Mouse (Mus musculus) gastrocnemius, adult 2 months (tissue): ENCODE data around the gene Abi3. TPM values are rescaled to one million over a fixed set of nuclear protein-coding genes. Genes with fewer than 3 reads are reported as not detected.
A peak's percentile ranks its signal among the peaks of the same experiment; 100 is the strongest.

Source experiments
- DNase-seq: peaks from one replicate; pipeline ENCODE4 v3.0.0; 2022
- H3K27ac ChIP-seq: fragments of 200-600 bp; 2 replicates; pipeline ENCODE4 v1.8.1; 2022; ENCODE audit warnings: mild to moderate bottlenecking
- H3K4me3 ChIP-seq: fragments of 200-600 bp; 2 replicates; pipeline ENCODE4 v1.8.1; 2022; ENCODE audit warnings: mild to moderate bottlenecking, moderate library complexity
- CTCF ChIP-seq: fragments of 200-600 bp; IDR thresholded peaks from 2 replicates; pipeline ENCODE4 v1.8.1; 2022; ENCODE audit warnings: antibody characterized with exemption, mild to moderate bottlenecking, moderate library complexity
- intact Hi-C: fragments of 180-260 bp; cut with DNase I; formaldehyde crosslinking; loops from one replicate; pipeline ENCODE4 v1.15.1; 2025
- total RNA-seq, 2 experiments: library from RNA; stranded (reverse); gene quantifications; 2 replicates each; pipeline ENCODE4 v1.2.3; 2021

Abi3 gene
- total RNA-seq, 2 experiments from 2014 or later = 2.2 to 3.0 TPM

GRCm38 (mm10) chr11:95857716-95858527 is 15.6 kb upstream of the Abi3 start:
- DNase-seq = no peak
- intact Hi-C loops = no loop called here
- no peak for TF ChIP-seq CTCF
- peak overlapping the region; percentile 97 for H3K27ac ChIP-seq
- peak overlapping the region; percentile 74 for H3K4me3 ChIP-seq

DNA sequence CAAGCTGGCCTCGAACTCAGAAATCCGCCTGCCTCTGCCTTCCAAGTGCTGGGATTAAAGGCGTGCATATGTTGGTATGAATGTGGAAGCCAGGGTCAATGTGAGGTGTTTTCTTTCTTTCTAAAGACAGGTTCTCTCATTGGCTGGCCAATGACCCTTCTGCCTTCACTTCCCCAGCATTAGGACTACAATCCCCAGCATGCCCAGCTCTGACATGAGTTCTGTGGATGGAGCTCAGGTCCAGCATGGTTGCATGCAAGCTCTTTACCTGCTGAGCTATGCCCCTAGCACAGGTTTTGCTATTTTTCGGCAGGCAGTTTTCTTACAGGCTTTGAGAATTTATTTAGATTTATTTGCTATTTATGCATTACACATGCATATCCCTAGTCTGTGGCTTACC is 15.0 kb upstream of the Abi3 start:
- no peak overlapping the region for H3K4me3 ChIP-seq
- intact Hi-C loops = no loop called here
- no peak for TF ChIP-seq CTCF
- no peak overlapping the region for H3K27ac ChIP-seq
- no peak for DNase-seq

DNA sequence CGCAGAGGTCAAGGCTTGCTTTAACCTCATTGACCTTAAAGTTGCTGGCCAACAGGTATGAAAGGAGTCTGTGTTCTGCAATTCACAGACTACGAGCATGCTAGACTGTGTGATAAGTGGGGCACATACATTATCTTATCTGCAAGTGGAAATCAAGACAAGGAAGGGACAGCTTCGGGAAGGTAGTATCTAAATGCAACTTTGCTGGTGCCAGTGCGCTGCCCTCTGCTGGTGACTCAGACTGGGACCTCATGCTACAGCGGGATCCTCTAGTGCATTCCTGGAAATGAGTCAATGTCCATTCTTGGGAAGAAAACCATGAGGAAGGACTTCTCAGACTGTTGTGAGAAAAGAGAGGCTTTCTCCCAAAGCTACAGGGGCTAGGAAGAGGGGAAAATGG is 11.4 kb upstream of the Abi3 start:
- Histone ChIP-seq H3K4me3 (no peak overlapping the region), H3K27ac (no peak overlapping the region)
- intact Hi-C loops = loop anchor here (1.0 to 5.0 kb wide), 3 partner anchors 25 to 166 kb away; no protein-coding TSS in a partner anchor
- TF ChIP-seq CTCF = peak; percentile 95
- DNase-seq = peak; percentile 79

- Histone ChIP-seq H3K4me3 (no peak overlapping the region), H3K27ac (no peak overlapping the region)
- intact Hi-C loops = loop anchor here (5.0 kb wide), 1 partner anchor 164 kb away; no protein-coding TSS in a partner anchor
- no peak for DNase-seq
- no peak for TF ChIP-seq CTCF
Observed at GRCm38 (mm10) chr11:95850898-95851297, 8.6 kb upstream of the Abi3 start.

DNA sequence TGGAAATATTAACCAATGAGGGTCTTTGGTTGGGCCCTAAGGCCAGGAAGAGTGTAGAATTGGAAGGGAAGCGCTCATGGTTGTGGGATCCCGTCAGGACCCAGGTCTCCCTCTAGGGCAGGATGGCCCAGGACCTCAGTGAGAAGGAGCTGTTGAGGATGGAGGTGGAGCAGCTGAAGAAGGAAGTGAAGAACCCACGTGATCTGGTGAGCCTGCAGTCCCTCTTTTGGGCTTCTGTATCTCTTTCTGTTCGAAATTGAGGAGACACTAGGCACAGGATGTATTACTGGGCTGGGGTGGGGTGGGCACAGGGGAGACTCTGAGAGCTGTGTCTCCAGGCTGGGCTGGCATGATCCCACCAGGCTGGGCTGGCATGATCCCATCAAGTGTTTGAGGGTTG is 2.7 kb upstream of the Abi3 start:
- Histone ChIP-seq H3K27ac (no peak overlapping the region), H3K4me3 (no peak overlapping the region)
- no peak for DNase-seq
- intact Hi-C loops = no loop called here
- no peak for TF ChIP-seq CTCF

GRCm38 (mm10) chr11:95843421-95843950 is 1.2 kb upstream of the Abi3 start:
- peak overlapping the region; percentile 83 for H3K27ac ChIP-seq
- H3K4me3 ChIP-seq = peak overlapping the region; percentile 68
- no peak for DNase-seq
- intact Hi-C loops = no loop called here
- TF ChIP-seq CTCF = no peak

DNA sequence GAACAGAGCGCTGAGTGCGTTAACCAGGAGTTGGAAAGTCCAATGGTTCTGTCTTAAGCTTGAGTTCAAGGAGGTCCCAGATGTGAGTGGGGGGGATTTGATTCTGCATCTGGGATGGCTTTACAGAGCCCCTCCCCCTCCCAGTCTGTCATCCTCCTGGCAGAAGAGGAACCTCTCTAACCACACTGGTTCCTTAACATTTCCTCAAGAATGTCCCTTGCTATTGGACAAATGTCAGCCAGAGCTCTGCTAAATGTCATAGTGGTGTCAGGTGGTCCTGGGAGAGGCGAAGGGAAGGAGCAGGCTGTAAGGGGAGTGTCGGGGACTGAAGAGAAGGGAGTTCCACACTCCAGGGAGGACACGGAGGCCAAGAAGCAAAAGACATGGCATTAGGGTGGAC is 677 bp upstream of the Abi3 start:
- Histone ChIP-seq H3K27ac (peak overlapping the region; percentile 83), H3K4me3 (peak overlapping the region; percentile 68)
- TF ChIP-seq CTCF = no peak
- no peak for DNase-seq
- intact Hi-C loops = no loop called here

GRCm38 (mm10) chr11:95841498-95841830 is 812 bp downstream of the Abi3 start:
- no peak for TF ChIP-seq CTCF
- intact Hi-C loops = no loop called here
- Histone ChIP-seq H3K27ac (peak overlapping the region; percentile 83), H3K4me3 (peak overlapping the region; percentile 68)
- DNase-seq = no peak

GRCm38 (mm10) chr11:95840694-95841497 is 1.4 kb downstream of the Abi3 start:
- H3K4me3 ChIP-seq = peak overlapping the region; percentile 68
- no peak for DNase-seq
- intact Hi-C loops = no loop called here
- TF ChIP-seq CTCF = no peak
- peak overlapping the region; percentile 83 for H3K27ac ChIP-seq

- TF ChIP-seq CTCF = no peak
- no peak for DNase-seq
- peak overlapping the region; percentile 80 for H3K27ac ChIP-seq
- intact Hi-C loops = no loop called here
- peak overlapping the region; percentile 68 for H3K4me3 ChIP-seq
Observed at GRCm38 (mm10) chr11:95838999-95839868, 3.0 kb downstream of the Abi3 start.

DNA sequence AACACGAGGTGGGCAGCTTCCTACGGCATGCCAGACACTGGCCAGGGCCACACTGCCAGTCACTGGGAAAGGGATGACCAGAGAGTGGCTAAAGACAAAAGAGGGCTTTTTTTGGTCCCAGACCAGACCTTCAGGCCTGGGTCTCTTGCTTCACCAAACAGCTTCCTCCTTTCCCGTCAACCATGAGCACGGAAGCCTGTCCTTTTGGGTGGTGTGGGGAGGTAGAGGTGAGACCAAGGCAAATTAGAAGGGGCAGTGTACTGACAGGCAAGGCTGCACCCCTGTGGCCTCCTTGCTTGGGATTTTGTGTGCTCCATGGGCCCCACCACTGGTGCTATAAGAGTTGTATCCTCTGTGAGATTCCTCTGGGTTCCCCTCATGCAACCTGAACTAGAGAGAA is 3.7 kb downstream of the Abi3 start:
- H3K4me3 ChIP-seq = peak overlapping the region; percentile 68
- peak overlapping the region; percentile 80 for H3K27ac ChIP-seq
- intact Hi-C loops = no loop called here
- TF ChIP-seq CTCF = no peak
- no peak for DNase-seq

GRCm38 (mm10) chr11:95837059-95837458 is 5.2 kb downstream of the Abi3 start, which contains the start of gene Gngt2:
TSS of gene Gngt2 (plus strand) at chr11:95837216.
- TF ChIP-seq CTCF = no peak
- peak within 1 kb of the TSS; percentile 68 for H3K4me3 ChIP-seq
- H3K27ac ChIP-seq = peak within 1 kb of the TSS; percentile 80
- DNase-seq = peak; percentile 91
- intact Hi-C loops = no loop called here
